Comparison of ENCODE assay signal across 16 mouse cellular contexts in genomic region chr11:121231191-121231590, GRCm38 (mm10). TPM values are rescaled to one million over a fixed set of nuclear protein-coding genes. Genes with fewer than 3 reads are reported as not detected.
DNase-seq lines count a peak whose midpoint lies in the region; ATAC-seq and TF ChIP-seq lines count a peak whose summit lies in the region.
"Had no signal": no experiment of that assay in that cellular context is flagged by ENCODE, and none has a peak within 500 bp of the region (broad histone marks: within the 10 kb centered on the region; RNA-seq: fewer than 3 reads in every experiment).

No protein-coding gene starts in this region.

- no peak overlapping the region for H3K4me2 ChIP-seq in heart, embryonic 15.5 days
- H3K4me2 ChIP-seq: embryonic facial prominence, embryonic 13.5 days; hindbrain, embryonic 15.5 days; limb, embryonic 13.5 days had no signal

- no peak for ATAC-seq in heart, embryonic 15.5 days (replicated peaks; ENCODE audit: insufficient number of reproducible peaks, insufficient read depth, low FRiP score, low read depth)
- ATAC-seq: CD4-positive, CD25-positive, alpha-beta regulatory T cell, adult 4 months had no signal

- no peak overlapping the region for H3K9ac ChIP-seq in heart, embryonic 15.5 days
- H3K9ac ChIP-seq: embryonic facial prominence, embryonic 13.5 days; hindbrain, embryonic 15.5 days; limb, embryonic 13.5 days had no signal

- peak overlapping the region; percentile 58 for H3K27ac ChIP-seq in heart, embryonic 15.5 days
- H3K27ac ChIP-seq in layer of hippocampus, adult 2 months, result peak overlapping the region; percentile 52
- H3K27ac ChIP-seq: embryonic facial prominence, embryonic 13.5 days; forebrain, embryonic 10.5 days; hindbrain, embryonic 15.5 days; limb, embryonic 13.5 days had no signal

- H3K36me3 ChIP-seq in heart, embryonic 15.5 days, result peaks cover 10% of the 10 kb centered on the region; the same call in 1 of the 2 replicates

- DNase-seq in heart, adult 8-10 months (ENCODE audit: low spot score), result no peak
- DNase-seq in layer of hippocampus, adult 2 months (ENCODE audit: low spot score in 2 of 2), result no peak
- DNase-seq in layer of hippocampus, postnatal 36 days, result no peak
- peak; percentile 69 to 70 for DNase-seq in kidney, postnatal 36 days
- DNase-seq in yolk sac, embryonic 10.5 days (ENCODE audit: low spot score), result peak; percentile 12
- DNase-seq in right cerebral cortex, postnatal 36 days (ENCODE audit: low spot score in 2 of 2), result no peak
- DNase-seq: adrenal gland, adult 8-10 months; cerebellum, adult 11-12 months; right cerebral cortex, postnatal 25 days had no signal

- no peaks in the 10 kb centered on the region for H3K27me3 ChIP-seq in heart, embryonic 15.5 days
- H3K27me3 ChIP-seq: embryonic facial prominence, embryonic 13.5 days; hindbrain, embryonic 15.5 days; limb, embryonic 13.5 days; megakaryocyte, embryonic 14.5 days had no signal

- no peak overlapping the region for H3K4me3 ChIP-seq in heart, embryonic 15.5 days
- H3K4me3 ChIP-seq in layer of hippocampus, adult 2 months, result no peak overlapping the region
- H3K4me3 ChIP-seq: embryonic facial prominence, embryonic 13.5 days; forebrain, embryonic 10.5 days; hindbrain, embryonic 15.5 days; limb, embryonic 13.5 days had no signal

- peaks cover 37% of the 10 kb centered on the region for H3K4me1 ChIP-seq in heart, embryonic 15.5 days (replicated peaks)

- WGBS in heart, embryonic 15.5 days, result 79% methylated on average over 4 of the region's 4 CpGs

- TF ChIP-seq CTCF in layer of hippocampus, adult 2 months (conservative IDR thresholded peaks at IDR 0.05), result no peak

- no peaks in the 10 kb centered on the region for H3K9me3 ChIP-seq in heart, embryonic 15.5 days (replicated peaks)
- H3K9me3 ChIP-seq: embryonic facial prominence, embryonic 13.5 days; forebrain, embryonic 10.5 days; hindbrain, embryonic 15.5 days; limb, embryonic 13.5 days; megakaryocyte, embryonic 14.5 days had no signal

RNA-seq across cellular contexts. Expression of gene Cybc1, which starts 2.1 kb away (rescaled TPM):
- 19.1 and 29.7 TPM in 2 replicates for polyA plus RNA-seq in heart, embryonic 15.5 days (2015; fragmentation: Nextera tagmentation; extraction: Ambion mirVana)
- 1 to 10 TPM; 6.7 to 8.1 (median 7.4) TPM for total RNA-seq in heart, adult 8-10 months (2022)
- total RNA-seq in layer of hippocampus, adult 2 months (2021), result 10 to 100 TPM; 20.5 to 21.4 TPM
- 10 to 100 TPM; 22.1 to 22.5 TPM for total RNA-seq in layer of hippocampus, postnatal 36 days (2021)

RNA-seq across cellular contexts. Expression of gene Narf, which starts 5.9 kb away (rescaled TPM):
- 52.4 and 65.6 TPM in 2 replicates for polyA plus RNA-seq in heart, embryonic 15.5 days (2015; fragmentation: Nextera tagmentation; extraction: Ambion mirVana)
- 100 to 1,000 TPM in 1 of 4 experiments, 10 to 100 TPM in 3; 81.7 to 123 (median 97.8) TPM for total RNA-seq in heart, adult 8-10 months (2022)
- total RNA-seq in layer of hippocampus, adult 2 months (2021), result 10 to 100 TPM; 42.4 to 48.1 TPM
- 10 to 100 TPM; 48.9 to 56.7 TPM for total RNA-seq in layer of hippocampus, postnatal 36 days (2021)

RNA-seq across cellular contexts. Expression of gene Ogfod3, which starts 26.7 kb away (rescaled TPM):
- polyA plus RNA-seq in heart, embryonic 15.5 days (2015; fragmentation: Nextera tagmentation; extraction: Ambion mirVana), result 26.4 and 29.8 TPM in 2 replicates
- 10 to 100 TPM; 14.6 to 18.5 (median 16.0) TPM for total RNA-seq in heart, adult 8-10 months (2022)
- total RNA-seq in layer of hippocampus, adult 2 months (2021), result 1 to 10 TPM; 6.7 to 7.7 TPM
- 1 to 10 TPM; 6.0 to 7.0 TPM for total RNA-seq in layer of hippocampus, postnatal 36 days (2021)

RNA-seq across cellular contexts. Expression of gene Hexdc, which starts 27.0 kb away (rescaled TPM):
- polyA plus RNA-seq in heart, embryonic 15.5 days (2015; fragmentation: Nextera tagmentation; extraction: Ambion mirVana), result 7.3 and 9.2 TPM in 2 replicates
- 10 to 100 TPM in 1 of 4 experiments, 1 to 10 TPM in 3; 8.3 to 10.3 (median 8.8) TPM for total RNA-seq in heart, adult 8-10 months (2022)
- total RNA-seq in layer of hippocampus, adult 2 months (2021), result 10 to 100 TPM; 19.3 to 26.3 TPM
- total RNA-seq in layer of hippocampus, postnatal 36 days (2021), result 10 to 100 TPM; 16.7 to 20.2 TPM

RNA-seq across cellular contexts. Expression of gene Foxk2, which starts 28.6 kb away (rescaled TPM):
- 5.7 and 8.2 TPM in 2 replicates for polyA plus RNA-seq in heart, embryonic 15.5 days (2015; fragmentation: Nextera tagmentation; extraction: Ambion mirVana)
- 10 to 100 TPM; 16.2 to 23.1 (median 18.9) TPM for total RNA-seq in heart, adult 8-10 months (2022)
- 10 to 100 TPM; 69.1 to 76.5 TPM for total RNA-seq in layer of hippocampus, adult 2 months (2021)
- 10 to 100 TPM; 75.7 to 84.8 TPM for total RNA-seq in layer of hippocampus, postnatal 36 days (2021)

Comparison
In these comparisons a context has a peak if more than half of its experiments do, and no peak if none do; other contexts are left out.
1. DNase-seq: peak in kidney, postnatal 36 days (2 of 2) and yolk sac, embryonic 10.5 days (single experiment); none in heart, adult 8-10 months (single experiment), layer of hippocampus, adult 2 months (0 of 2), layer of hippocampus, postnatal 36 days (0 of 2) and right cerebral cortex, postnatal 36 days (0 of 2).